In genomic region chr5:64951486-64951885, GRCm38 (mm10) we compare ENCODE assay signal across 27 mouse cellular contexts. TPM values are rescaled to one million over a fixed set of nuclear protein-coding genes. Genes with fewer than 3 reads are reported as not detected.
A peak's percentile ranks its signal among the peaks of the same experiment; 100 is the strongest.
DNase-seq lines count a peak whose midpoint lies in the region; ATAC-seq lines count a peak whose summit lies in the region.
"Had no signal": no experiment of that assay in that cellular context is flagged by ENCODE, and none has a peak within 500 bp of the region (broad histone marks: within the 10 kb centered on the region; RNA-seq: fewer than 3 reads in every experiment).

No protein-coding gene starts in this region.

- no peaks in the 10 kb centered on the region for H3K9me3 ChIP-seq in midbrain, embryonic 11.5 days (ENCODE audit: control insufficient read depth, low read length)
- H3K9me3 ChIP-seq: embryonic facial prominence, embryonic 13.5 days; forebrain, embryonic 13.5 days; G1E; heart, embryonic 15.5 days; hindbrain, embryonic 13.5 days; stomach, embryonic 15.5 days had no signal

- WGBS in midbrain, embryonic 11.5 days: 94% methylated on average over 5 of the region's 5 CpGs

- no peak for ATAC-seq in midbrain, embryonic 11.5 days (ENCODE audit: low FRiP score)
- ATAC-seq: forebrain, embryonic 13.5 days; midbrain, embryonic 16.5 days had no signal

- H3K27me3 ChIP-seq in midbrain, embryonic 11.5 days (ENCODE audit: control insufficient read depth, insufficient read depth, low read length): no peaks in the 10 kb centered on the region
- H3K27me3 ChIP-seq: CH12.LX; embryonic facial prominence, embryonic 13.5 days; forebrain, embryonic 13.5 days; heart, embryonic 15.5 days; hindbrain, embryonic 13.5 days; stomach, embryonic 15.5 days had no signal

- intact Hi-C loops in left cerebral cortex, postnatal 14 days (cut with DNase I): loop anchor here (10.0 kb wide), 1 partner anchor 67 kb away; no protein-coding TSS in a partner anchor

- H3K4me2 ChIP-seq in midbrain, embryonic 11.5 days: no peak overlapping the region
- H3K4me2 ChIP-seq: embryonic facial prominence, embryonic 13.5 days; forebrain, embryonic 13.5 days; heart, embryonic 15.5 days; hindbrain, embryonic 13.5 days; stomach, embryonic 15.5 days had no signal

- no peaks in the 10 kb centered on the region for H3K36me3 ChIP-seq in midbrain, embryonic 11.5 days (ENCODE audit: control insufficient read depth, insufficient read depth, low read length)
- H3K36me3 ChIP-seq: embryonic facial prominence, embryonic 13.5 days; G1E; heart, embryonic 15.5 days; hindbrain, embryonic 13.5 days; stomach, embryonic 15.5 days had no signal

- no peak overlapping the region for H3K4me3 ChIP-seq in midbrain, embryonic 11.5 days (ENCODE audit: low read depth, low read length)
- H3K4me3 ChIP-seq: embryonic facial prominence, embryonic 13.5 days; forebrain, embryonic 13.5 days; heart, embryonic 15.5 days; hindbrain, embryonic 13.5 days; stomach, embryonic 15.5 days had no signal

- no peak overlapping the region for H3K9ac ChIP-seq in midbrain, embryonic 11.5 days (ENCODE audit: low read length)
- H3K9ac ChIP-seq: embryonic facial prominence, embryonic 13.5 days; forebrain, embryonic 13.5 days; heart, embryonic 15.5 days; hindbrain, embryonic 13.5 days; stomach, embryonic 15.5 days had no signal

- DNase-seq in frontal cortex, postnatal 36 days (ENCODE audit: low spot score in 2 of 2): peak; percentile 20 to 39
- no peak for DNase-seq in frontal cortex, postnatal 14 days (ENCODE audit: low spot score in 2 of 2)
- peak; percentile 18 to 30 for DNase-seq in left cerebral cortex, postnatal 14 days (ENCODE audit: low spot score in 2 of 2)
- no peak for DNase-seq in left cerebral cortex, adult 11 months (ENCODE audit: low spot score)
- peak; percentile 28 to 51 for DNase-seq in right cerebral cortex, postnatal 10 days (ENCODE audit: low spot score in 2 of 2)
- no peak for DNase-seq in right cerebral cortex, postnatal 4 days
- DNase-seq in ovary, postnatal 14 days (ENCODE audit: low spot score): no peak
- no peak for DNase-seq in midbrain, embryonic 11.5 days (ENCODE audit: low spot score, missing footprints)
- DNase-seq: adrenal gland, adult 2 months; cerebellum, adult 2 months; cerebellum, postnatal 25 days; gastrocnemius, postnatal 36 days; heart, postnatal 36 days; kidney, adult 11 months; kidney, postnatal 4 days; left cerebral cortex, postnatal 4 days; thymus, adult 18-20 months; thymus, postnatal 36 days had no signal

- no peaks in the 10 kb centered on the region for H3K4me1 ChIP-seq in midbrain, embryonic 11.5 days (ENCODE audit: control insufficient read depth, insufficient read depth, low read length)
- H3K4me1 ChIP-seq: embryonic facial prominence, embryonic 13.5 days; forebrain, embryonic 13.5 days; heart, embryonic 15.5 days; hindbrain, embryonic 13.5 days; stomach, embryonic 15.5 days had no signal

- no peak overlapping the region for H3K27ac ChIP-seq in midbrain, embryonic 11.5 days (ENCODE audit: low read depth, low read length)
- H3K27ac ChIP-seq: embryonic facial prominence, embryonic 13.5 days; forebrain, embryonic 13.5 days; heart, embryonic 15.5 days; hindbrain, embryonic 13.5 days; macrophage; stomach, embryonic 15.5 days had no signal

RNA-seq across cellular contexts. Expression of gene Tlr6, which starts 8.4 kb away (rescaled TPM):
- total RNA-seq in left cerebral cortex, postnatal 14 days (2021): 1 to 10 TPM in 1 of 2 experiments, under 1 TPM in 1; 0.70 to 1.8 TPM
- 0.33 and 0.41 TPM in 2 replicates for polyA plus RNA-seq in midbrain, embryonic 11.5 days (2014; fragmentation: Nextera tagmentation; extraction: Ambion mirVana)
- polyA plus RNA-seq: G1E had no signal

RNA-seq across cellular contexts. Expression of gene Tlr1, which starts 18.1 kb away (rescaled TPM):
- total RNA-seq in left cerebral cortex, postnatal 14 days (2021): under 1 TPM in 1 of 2 experiments, not detected in 1; 0.15 TPM
- polyA plus RNA-seq in midbrain, embryonic 11.5 days (2014; fragmentation: Nextera tagmentation; extraction: Ambion mirVana): 0.62 and 0.85 TPM in 2 replicates
- polyA plus RNA-seq: G1E had no signal

RNA-seq across cellular contexts. Expression of gene Fam114a1, which starts 18.4 kb away (rescaled TPM):
- total RNA-seq in left cerebral cortex, postnatal 14 days (2021): 1 to 10 TPM; 4.8 to 5.9 TPM
- polyA plus RNA-seq in midbrain, embryonic 11.5 days (2014; fragmentation: Nextera tagmentation; extraction: Ambion mirVana): 14.8 and 17.3 TPM in 2 replicates
- polyA plus RNA-seq: G1E had no signal

Comparison
In these comparisons a context has a peak if more than half of its experiments do, and no peak if none do; other contexts are left out.
1. DNase-seq: peak in frontal cortex, postnatal 36 days (2 of 2), left cerebral cortex, postnatal 14 days (2 of 2) and right cerebral cortex, postnatal 10 days (2 of 2); none in frontal cortex, postnatal 14 days (0 of 2), left cerebral cortex, adult 11 months (single experiment), right cerebral cortex, postnatal 4 days (single experiment), ovary, postnatal 14 days (single experiment) and midbrain, embryonic 11.5 days (single experiment).